Mouse (Mus musculus) common myeloid progenitor, adult 5-6 weeks (primary cell): ENCODE data around the gene Kank4. TPM values are rescaled to one million over a fixed set of nuclear protein-coding genes. Genes with fewer than 3 reads are reported as not detected.
"Not testable (repeated sequence)": the region's sequence is repeated elsewhere in the genome, so short reads cannot be mapped to it uniquely, and the experiment has no call there.

ENCODE experiments used
- ATAC-seq: replicated peaks from 2 replicates; pipeline ENCODE4 v1.8.0; 2016; ENCODE audit warnings: low read depth, mild to moderate bottlenecking, moderate TSS enrichment, inconsistent platforms; ENCODE audit not compliant: poor library complexity, severe bottlenecking
- total RNA-seq: library from RNA; stranded (forward); fragments of 200-1000, 187-1606 nt; gene quantifications from 2 replicates; pipeline ENCODE4 v1.2.3, GENCODE M21; 2017

Gene Kank4
- total RNA-seq, 1 experiment from 2014 or later = not detected

DNA sequence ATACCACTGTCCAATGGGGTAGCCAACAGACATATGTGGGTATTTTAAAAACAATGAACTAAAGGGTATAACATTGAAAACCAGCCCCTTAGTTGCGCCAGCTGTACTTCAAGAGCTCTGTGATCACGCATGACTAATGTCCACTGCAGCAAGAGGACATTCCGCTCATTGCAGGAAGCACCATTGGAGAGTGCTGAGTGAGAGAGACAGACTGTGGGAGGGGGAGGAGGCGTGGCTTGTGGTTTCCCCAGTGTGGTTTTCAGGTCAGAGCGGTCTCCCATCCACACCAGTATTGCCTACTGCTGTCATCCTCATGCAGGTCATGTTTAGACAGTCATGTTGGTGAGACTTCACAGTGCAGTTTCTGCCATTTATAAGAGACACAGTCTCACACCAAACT lies 19.2 kb upstream of the Kank4 start:
- peak; percentile 45; the same call in 1 of the 2 replicates for ATAC-seq

DNA sequence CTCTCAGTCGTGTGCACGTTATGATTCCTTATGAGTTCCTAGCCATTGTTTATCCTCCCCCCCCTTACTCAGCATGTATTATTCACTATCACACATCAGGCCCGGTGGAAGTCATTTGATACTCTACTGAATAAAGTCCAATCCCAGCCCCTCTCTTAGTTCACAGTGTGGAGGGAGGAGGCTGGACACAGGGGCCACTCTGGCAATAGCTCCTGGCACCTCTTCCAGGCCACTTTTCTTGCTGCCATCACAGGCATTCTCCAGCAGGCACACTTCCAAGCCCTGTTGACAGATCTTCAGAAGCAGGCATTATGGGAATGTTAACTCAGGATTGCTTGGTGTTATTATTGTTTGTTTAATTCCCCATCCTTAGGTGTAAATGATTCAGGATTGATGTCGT lies 17.4 kb upstream of the Kank4 start:
- ATAC-seq = no peak

DNA sequence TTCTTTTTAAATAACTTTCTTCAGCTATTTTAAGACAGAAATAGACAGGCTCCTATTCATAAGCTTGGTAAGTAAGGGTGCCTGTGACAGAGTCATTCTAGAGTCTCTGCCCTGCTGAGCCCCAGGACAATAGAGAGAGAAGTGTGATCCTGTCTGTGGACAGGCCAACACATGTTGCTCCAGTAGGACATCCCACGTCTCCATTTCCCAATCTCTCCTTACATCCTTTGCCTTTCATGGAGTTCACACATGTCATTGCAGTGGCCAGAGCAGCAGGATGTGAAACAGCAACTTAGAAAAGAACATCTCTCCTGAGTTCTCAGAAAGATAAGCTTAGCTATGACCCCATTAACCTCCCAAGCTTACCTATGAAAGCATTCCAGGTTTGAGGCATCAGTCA lies 14.4 kb upstream of the Kank4 start:
- no peak for ATAC-seq

DNA sequence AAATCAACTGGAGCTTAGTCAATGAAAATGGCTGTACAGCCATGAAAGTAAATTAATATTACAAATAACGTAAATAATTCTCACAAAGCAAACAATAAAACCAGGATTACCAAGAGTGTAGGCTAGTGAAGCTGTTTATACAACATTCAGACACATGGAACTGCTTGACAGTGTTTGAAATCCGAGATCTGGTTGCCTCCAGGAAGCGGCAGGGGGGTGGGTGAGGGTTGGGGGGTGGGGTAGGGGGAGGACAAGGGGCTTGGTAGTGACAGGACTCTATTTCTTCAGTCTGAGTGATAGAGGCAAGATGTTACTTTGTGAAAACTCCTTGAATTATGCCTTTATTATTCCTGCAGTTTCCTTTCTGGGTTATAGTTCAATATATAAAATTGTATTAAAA lies 9.4 kb upstream of the Kank4 start:
- no peak for ATAC-seq

DNA sequence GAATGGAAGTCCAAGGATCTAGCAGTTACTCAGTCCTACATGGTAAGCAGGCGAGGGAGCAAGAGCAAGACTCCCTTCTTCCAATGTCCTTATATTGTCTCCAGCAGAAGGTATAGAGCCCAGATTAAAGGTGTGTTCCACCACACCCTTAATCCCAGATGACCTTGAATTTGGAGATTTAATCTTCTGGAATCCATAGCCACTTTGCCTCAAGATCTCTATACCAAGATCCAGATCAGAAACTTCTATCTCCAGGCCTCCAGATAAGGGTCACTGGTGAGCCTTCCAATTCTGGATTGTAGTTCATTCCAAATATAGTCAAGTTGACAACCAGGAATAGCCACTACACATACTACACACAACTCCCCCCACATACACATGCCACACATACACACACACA lies 6.4 kb upstream of the Kank4 start, which contains the start of gene I0C0044D17Rik:
Gene I0C0044D17Rik, minus strand, starts transcription at position 101 of the 400 bp plus-strand sequence.
- ATAC-seq = not testable (repeated sequence)

DNA sequence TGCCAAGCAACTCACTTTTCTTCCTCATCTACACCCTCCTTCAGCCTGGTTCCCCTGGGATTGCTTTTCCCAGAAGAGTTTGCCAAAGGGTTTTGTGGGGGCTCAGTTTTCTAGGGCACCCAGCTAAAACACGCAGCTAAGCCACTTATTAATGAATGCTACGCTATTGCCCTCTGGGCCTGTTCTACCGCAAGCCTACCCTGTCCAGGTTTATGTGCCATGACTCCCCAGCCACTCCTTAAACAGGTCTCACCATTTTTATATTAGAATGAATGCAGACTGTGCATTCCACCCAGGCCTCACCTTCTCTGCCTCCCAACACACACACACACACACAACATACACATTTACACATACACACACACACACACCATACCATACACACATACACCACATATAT lies 5.7 kb upstream of the Kank4 start:
- ATAC-seq = no peak

DNA sequence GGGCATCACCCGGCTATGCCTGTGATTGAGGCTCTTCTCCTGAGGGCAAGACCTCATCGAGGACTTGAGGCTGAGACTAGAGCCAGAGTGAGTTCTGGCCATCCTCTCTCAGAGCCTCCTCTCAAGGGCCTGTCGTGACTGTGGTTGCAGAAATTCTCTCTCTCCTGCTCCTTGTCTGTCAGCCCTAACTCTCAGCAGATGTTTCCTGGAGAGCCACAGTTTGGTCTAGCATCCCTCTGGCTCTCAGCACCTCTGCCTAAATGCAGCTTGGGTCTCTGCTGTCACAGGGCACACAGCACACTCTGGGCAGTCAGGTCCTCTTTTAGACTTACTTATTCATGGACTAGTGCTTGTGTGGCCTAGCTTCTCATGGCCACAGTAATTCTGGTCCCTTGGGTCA lies 5.1 kb upstream of the Kank4 start:
- ATAC-seq = no peak

DNA sequence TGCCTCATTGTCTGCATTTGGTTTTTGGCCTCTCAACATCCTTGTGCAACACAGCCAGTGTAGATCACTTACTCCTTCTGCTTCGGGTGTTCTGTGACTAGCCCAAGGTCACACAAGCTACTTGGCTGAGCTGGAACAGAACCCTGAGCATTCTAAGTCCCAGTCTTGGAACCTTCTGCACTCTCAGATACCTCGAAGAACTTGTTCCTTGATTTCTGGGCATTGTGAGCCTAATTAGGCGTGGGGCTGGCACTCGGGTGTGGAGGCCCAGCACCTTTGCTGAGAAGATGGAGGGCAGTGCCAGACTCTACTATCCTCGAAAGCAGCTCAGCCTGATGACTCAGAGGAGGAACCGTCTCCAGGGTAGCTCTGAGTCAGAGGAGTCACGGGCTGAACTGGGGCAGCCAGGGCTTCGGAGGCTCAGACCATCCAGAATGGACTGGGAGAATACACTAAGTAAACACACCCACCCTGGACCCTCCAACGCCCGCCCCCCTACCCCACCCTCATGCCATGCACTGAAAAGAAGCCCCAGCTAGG lies 1.9 kb upstream of the Kank4 start:
- no peak for ATAC-seq

DNA sequence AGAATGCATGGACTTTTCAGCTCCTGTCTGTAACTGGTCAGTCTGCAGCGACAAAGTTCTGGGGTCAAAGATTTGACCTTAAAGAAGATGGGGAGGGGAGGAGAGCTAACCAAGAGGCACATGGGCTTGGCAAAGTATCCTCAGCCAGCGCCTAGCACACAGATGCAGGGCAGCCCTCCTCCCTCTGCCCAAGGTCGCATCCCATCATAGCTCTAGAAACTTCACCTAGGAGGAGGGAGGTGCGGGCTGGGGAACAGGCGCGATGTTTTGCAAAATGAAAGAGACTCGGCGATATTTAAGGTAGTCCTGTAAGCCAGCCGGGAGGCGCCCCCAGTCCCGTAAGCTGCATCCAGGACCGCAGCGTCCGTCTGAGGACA lies 542 bp downstream of the Kank4 start:
- no peak for ATAC-seq

GRCm38 (mm10) chr4:98806306-98806705 lies 11.0 kb downstream of the Kank4 start:
- no peak for ATAC-seq

GRCm38 (mm10) chr4:98805291-98806048 lies 11.9 kb downstream of the Kank4 start:
- ATAC-seq = no peak

DNA sequence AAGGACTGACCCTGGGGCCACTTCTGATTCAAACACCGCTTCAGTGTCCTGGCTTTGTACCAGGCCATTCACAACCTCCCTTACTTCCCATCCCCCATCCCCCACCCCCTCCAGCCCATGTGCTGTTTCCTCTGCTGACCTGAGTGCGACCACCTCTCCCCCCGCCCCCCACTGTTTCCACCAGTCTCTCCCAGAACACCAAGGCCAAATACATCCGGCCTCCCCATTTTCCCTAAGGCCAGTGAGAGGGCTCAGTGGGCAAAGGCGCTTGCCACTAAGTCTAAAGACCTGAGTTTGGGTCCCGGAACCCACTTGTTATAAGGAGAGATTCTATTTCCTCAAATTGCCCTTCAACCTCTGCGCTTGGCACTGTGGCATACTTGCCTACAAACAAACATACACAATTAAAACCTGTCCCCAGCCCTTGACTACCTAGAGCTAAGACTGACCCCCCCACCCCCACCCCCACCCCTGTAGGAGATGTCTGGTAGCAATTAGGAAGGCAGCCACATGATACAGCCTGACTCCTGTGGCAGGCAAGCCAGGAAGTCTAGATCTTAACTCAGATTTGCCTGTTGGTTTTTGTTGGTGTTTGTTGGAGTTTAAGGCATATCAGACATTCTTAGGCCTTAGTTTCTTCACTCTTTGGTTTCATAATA lies 12.7 kb downstream of the Kank4 start:
- no peak for ATAC-seq

DNA sequence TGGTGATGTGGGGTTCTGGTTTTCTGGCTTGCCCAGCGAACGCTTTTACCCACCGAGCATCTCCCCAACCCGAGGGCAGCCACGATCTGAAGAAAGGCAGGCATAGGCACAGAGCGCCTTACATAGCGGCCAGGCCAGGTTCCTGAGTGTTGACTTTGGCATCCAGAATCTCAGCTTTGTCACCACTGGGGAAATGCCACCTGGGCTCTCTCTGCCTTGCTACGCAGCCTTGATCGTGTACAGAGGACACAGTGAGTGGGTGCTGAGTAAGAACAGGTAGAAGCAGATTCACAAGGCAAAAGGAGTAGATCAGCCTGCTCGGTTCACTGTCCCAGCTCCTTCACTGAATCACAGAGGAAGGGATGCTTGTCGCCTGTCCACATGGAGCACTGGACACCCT lies 15.6 kb downstream of the Kank4 start:
- ATAC-seq = no peak

DNA sequence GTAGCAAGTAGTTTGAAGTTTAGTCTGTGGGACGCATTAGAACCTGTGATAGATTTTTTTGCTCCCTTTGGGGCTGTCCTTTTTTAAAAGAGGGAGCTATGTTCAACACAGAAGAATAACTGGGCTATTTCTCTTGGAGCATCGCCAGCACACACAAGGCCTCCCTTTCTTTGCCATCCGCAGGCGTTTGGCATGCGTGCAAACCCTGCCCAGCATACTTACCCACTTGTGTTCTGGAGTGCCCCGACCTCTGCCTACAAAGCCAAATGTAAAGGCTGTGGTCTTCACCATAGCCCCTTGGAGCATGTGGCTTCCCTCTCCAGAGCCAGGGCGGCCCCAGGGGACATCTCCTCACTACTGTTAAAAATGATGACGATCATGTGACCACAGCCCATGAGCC lies 16.5 kb downstream of the Kank4 start:
- ATAC-seq = no peak

GRCm38 (mm10) chr4:98796591-98797341 lies 20.6 kb downstream of the Kank4 start:
- no peak for ATAC-seq

DNA sequence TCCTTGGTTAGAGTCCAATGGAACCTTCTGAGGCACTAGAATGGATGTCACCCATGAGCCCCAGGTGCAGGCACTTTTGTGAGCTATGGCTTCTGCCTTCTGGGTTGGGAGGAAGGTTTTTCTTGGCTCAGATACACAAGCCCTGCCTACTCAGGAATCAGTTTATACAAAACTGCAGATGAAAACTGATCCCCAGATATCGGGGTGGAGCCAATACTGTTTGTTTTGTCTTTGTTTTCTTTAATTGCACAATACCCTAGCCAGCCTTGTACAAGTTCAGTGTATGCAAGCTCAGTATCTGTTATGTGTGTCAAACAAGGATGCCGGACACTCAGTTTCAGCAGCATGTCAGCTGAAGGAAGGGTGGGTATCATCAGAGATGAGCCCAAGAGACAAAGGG lies 22.1 kb downstream of the Kank4 start:
- ATAC-seq = no peak

- no peak for ATAC-seq
Measured at GRCm38 (mm10) chr4:98793486-98793885, 23.9 kb downstream of the Kank4 start.

- ATAC-seq = no peak
Measured at GRCm38 (mm10) chr4:98790721-98791120, 26.6 kb downstream of the Kank4 start.

DNA sequence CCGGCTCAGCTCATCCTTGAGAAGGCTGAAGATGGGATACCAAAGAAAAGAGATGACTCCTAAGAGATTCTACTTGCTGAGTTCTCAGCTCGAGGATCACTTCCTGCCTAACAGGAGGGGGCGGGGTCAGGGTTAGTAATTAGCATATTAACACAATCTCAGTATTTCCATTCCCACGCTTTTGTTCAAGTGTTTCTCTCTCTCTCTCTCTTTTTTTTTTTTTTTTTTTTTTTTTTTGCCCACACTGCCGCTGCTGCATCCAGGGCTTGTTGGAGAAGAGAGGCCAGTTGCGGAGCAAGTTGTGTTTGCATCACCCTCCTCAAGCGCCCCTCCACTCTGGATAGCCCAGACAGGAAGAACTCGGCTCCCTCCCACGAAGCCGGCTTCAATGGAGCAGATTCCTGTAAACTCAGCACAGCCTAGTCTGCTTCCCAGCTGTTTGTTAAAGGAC lies 27.5 kb downstream of the Kank4 start:
- ATAC-seq = 0 out of 2 replicates have a peak, but pooled peaks have one; percentile 36

- ATAC-seq = no peak
Measured at GRCm38 (mm10) chr4:98789133-98789765, 28.1 kb downstream of the Kank4 start.
